Mouse (Mus musculus): ENCODE measurements around the gene Ppp1r16b. TPM values are rescaled to one million over a fixed set of nuclear protein-coding genes. Genes with fewer than 3 reads are reported as not detected.

Ppp1r16b gene
- total RNA-seq, 2 experiments from 2014 or later = not detected

- no peak; the same call in 1 of the 2 replicates for ATAC-seq (replicated peaks; ENCODE audit: low FRiP score, poor library complexity, severe bottlenecking)
These were observed 129.8 kb downstream of the Ppp1r16b start for GRCm38 (mm10) chr2:158795043-158795442.

- no peak for ATAC-seq (replicated peaks; ENCODE audit: low FRiP score, poor library complexity, severe bottlenecking)
These were observed 130.7 kb downstream of the Ppp1r16b start for GRCm38 (mm10) chr2:158795875-158796274.

- ATAC-seq (replicated peaks; ENCODE audit: low FRiP score, poor library complexity, severe bottlenecking) = no peak
These were observed 134.1 kb downstream of the Ppp1r16b start for GRCm38 (mm10) chr2:158799328-158799727.

- no peak for ATAC-seq (replicated peaks; ENCODE audit: low FRiP score, poor library complexity, severe bottlenecking)
These were observed 135.6 kb downstream of the Ppp1r16b start for GRCm38 (mm10) chr2:158800788-158801187.

- ATAC-seq (replicated peaks; ENCODE audit: low FRiP score, poor library complexity, severe bottlenecking) = no peak
These were observed 138.4 kb downstream of the Ppp1r16b start for GRCm38 (mm10) chr2:158803575-158803974.

- ATAC-seq (replicated peaks; ENCODE audit: low FRiP score, poor library complexity, severe bottlenecking) = no peak
These were observed 150.5 kb downstream of the Ppp1r16b start for GRCm38 (mm10) chr2:158815686-158816085.

Other genes with a start within 250 kb of the Ppp1r16b start
- gene Adig, start 162.8 kb upstream of the Ppp1r16b start, total RNA-seq (2015; ENCODE audit: low replicate concordance) = not detected in 2 replicates
- gene Adig, start 162.8 kb upstream of the Ppp1r16b start, total RNA-seq (2017; ENCODE audit: low replicate concordance) = not detected in 2 replicates
- not detected in 2 replicates for gene Arhgap40, start 152.6 kb upstream of the Ppp1r16b start, total RNA-seq (2015; ENCODE audit: low replicate concordance)
- not detected in 2 replicates for gene Arhgap40, start 152.6 kb upstream of the Ppp1r16b start, total RNA-seq (2017; ENCODE audit: low replicate concordance)
- gene Slc32a1, start 54.6 kb upstream of the Ppp1r16b start, total RNA-seq (2015; ENCODE audit: low replicate concordance) = not detected in 2 replicates
- gene Slc32a1, start 54.6 kb upstream of the Ppp1r16b start, total RNA-seq (2017; ENCODE audit: low replicate concordance) = not detected in 2 replicates
- gene Actr5, start 40.5 kb upstream of the Ppp1r16b start, total RNA-seq (2015; ENCODE audit: low replicate concordance) = 3.1 and 6.5 TPM in 2 replicates
- gene Actr5, start 40.5 kb upstream of the Ppp1r16b start, total RNA-seq (2017; ENCODE audit: low replicate concordance) = 4.0 and 7.4 TPM in 2 replicates
- gene Fam83d, start 102.7 kb downstream of the Ppp1r16b start, total RNA-seq (2015; ENCODE audit: low replicate concordance) = 0.96 and 3.8 TPM in 2 replicates
- gene Fam83d, start 102.7 kb downstream of the Ppp1r16b start, total RNA-seq (2017; ENCODE audit: low replicate concordance) = 2.1 and 4.5 TPM in 2 replicates
- 3.6 and 5.0 TPM in 2 replicates for gene Dhx35, start 129.4 kb downstream of the Ppp1r16b start, total RNA-seq (2015; ENCODE audit: low replicate concordance)
- gene Dhx35, start 129.4 kb downstream of the Ppp1r16b start, total RNA-seq (2017; ENCODE audit: low replicate concordance) = 1.9 and 2.8 TPM in 2 replicates

Measured in erythroblast, adult 5-6 weeks (primary cell).